Mouse (Mus musculus) urinary bladder, adult 2 months (tissue): ENCODE results near the gene F11r. TPM values are rescaled to one million over a fixed set of nuclear protein-coding genes. Genes with fewer than 3 reads are reported as not detected.

Experiments
- DNase-seq: peaks from one replicate; pipeline ENCODE4 v3.0.0; 2022; ENCODE audit warnings: low spot score
- polyA plus RNA-seq: library from polyadenylated mRNA; depleted of rRNA; stranded (reverse); fragments of >200 nt; gene quantifications from 2 replicates; pipeline ENCODE4 v1.2.3, GENCODE M21; 2012; rRNA removed

Gene F11r
- polyA plus RNA-seq = 76.3 and 79.2 TPM in 2 replicates

- DNase-seq = peak; percentile 88
Measured at GRCm38 (mm10) chr1:171437264-171438013, at the start of gene F11r. TSS of gene F11r (plus strand) at chr1:171437535.

- DNase-seq = no peak
Measured at GRCm38 (mm10) chr1:171388376-171389102, 48.8 kb upstream of the F11r start, which contains the start of gene Arhgap30. TSS of gene Arhgap30 (plus strand) at chr1:171388954.

DNA sequence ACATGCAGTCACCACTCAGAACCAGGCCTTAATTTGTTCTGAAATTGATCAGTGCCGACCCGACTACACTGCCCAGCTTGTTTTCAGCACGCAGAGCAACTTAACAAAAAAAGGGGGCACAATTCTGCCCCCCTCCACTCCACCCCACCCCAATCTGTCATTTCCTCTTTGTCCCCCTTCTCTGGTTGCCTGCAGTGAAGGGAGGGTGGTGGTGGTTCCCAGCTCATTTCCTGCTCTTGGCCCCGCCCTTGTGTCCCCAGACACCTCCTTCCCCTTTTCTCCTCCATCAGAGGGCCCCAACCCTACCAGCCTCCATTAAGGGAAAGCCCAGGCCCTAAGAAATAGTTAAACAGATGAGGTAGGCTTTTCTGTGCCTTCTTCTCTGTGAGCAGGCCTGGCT, 47.2 kb upstream of the F11r start:
- no peak for DNase-seq

- no peak for DNase-seq
Measured at GRCm38 (mm10) chr1:171401821-171402220, 35.5 kb upstream of the F11r start.

- DNase-seq = no peak
Measured at GRCm38 (mm10) chr1:171402991-171403390, 34.3 kb upstream of the F11r start.

- no peak for DNase-seq
Measured at GRCm38 (mm10) chr1:171407263-171407662, 30.1 kb upstream of the F11r start.

DNA sequence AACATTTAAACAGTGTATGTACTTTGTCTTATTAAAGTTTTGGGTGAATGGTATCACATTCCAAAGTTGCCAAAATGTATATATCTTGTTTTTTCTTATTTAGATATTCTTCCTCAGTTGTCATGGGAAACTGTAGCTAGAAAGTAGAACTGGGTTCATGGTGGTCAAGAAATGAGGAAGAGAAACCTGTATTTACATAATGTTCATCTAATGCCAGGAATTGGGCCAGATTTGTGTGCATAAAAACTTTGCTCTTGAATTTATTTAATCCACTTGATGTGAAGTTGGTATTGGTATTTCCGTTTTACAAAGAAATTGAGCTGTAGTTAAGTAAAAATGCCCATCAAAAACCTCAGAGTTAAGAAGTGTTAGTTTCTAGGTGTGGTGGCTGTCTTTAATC, 27.1 kb upstream of the F11r start:
- DNase-seq = no peak

DNA sequence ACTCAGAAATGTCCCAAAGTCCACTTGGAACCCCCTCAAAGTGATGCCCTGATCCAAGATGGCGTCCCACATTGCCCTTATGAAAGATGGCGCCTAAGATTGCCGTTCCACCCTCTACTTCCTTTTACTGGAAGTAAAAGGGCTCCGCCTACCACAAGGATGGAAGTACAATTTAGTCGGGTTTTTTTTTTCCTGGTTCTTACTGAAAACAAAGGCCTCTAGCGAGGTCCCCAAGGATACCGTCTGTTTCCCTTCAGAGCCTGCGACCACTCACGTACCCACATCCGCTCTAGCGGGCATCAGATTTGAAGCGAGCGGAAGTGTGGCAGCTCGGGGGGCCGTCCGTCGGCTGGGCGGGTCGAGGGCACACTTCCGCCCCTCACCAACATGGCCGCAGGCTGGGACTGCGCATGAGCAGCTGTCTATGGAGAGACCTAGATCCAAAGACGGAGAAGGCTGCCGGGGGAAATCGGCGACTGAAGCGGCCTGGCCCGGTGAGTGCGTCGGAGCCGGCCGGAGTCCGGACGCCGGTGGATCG, 26.3 kb upstream of the F11r start, which contains the start of gene Usf1:
Gene Usf1, plus strand, starts transcription at position 367 of the 538 bp plus-strand sequence.
- DNase-seq = peak; percentile 93

DNA sequence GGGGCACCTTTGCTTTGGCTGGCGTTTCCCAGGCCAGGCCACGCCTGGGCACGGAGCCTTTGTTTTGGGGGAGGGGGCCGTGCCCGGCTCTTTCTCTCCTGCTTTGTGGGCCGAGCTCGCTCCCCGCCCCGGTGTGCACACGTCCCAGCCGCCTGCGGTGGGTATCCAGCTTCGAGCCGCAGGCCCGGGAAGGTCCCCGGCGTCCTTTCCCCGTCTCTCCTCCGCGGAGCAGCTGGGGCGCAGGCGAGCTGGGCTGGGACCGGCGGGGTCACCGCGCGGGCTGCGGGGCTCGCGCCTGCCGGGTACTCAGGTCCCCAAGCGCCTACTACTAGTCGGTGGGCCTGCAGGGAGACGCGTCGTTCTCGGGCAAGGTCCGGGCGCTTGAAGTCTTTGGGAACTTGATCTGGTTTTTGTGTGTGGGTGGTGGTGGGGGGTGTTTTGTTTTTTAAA, 25.8 kb upstream of the F11r start:
- no peak for DNase-seq

DNA sequence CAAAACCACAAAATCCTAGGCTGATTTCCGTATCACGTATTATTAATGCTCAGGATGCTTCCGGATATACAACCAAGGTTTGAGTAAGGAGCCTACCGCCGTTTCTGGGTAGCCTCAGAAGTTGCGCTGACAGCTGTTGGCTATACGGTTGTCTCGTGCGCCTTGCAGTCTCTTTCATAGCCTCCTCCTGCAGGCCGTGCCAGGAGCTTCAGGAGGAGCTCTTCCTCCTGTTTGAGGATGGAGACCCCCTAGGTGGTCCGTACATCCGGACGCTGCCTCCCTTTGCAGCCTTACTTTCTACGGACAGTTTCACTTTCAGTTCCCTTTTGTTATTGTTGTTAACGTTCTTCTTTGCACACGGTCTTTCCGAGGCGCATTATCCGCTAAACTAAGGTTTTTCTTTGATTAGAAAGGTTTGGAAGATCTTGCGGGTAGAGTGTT, 25.3 kb upstream of the F11r start:
- DNase-seq = no peak

- no peak for DNase-seq
Measured at GRCm38 (mm10) chr1:171412446-171412845, 24.9 kb upstream of the F11r start.

DNA sequence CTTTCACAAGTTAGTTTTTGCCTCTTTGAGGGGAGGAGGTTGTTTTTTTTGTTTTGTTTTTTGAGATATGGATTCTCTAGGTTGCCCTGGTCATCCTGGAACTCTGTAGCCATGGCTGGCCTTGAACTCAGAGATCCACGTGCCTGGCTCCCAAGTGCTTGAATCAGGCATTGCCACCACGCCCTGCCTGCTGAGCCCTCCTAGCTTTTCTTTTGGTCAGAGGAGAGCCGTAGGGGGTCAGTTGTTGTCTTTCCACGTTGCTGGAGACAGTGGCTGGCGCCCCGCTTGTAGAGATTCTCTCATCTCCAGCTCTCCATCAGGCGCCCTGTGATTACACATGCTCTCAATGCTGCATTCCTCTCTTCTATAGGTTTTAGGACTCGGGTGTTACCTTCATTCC, 23.7 kb upstream of the F11r start:
- no peak for DNase-seq

DNA sequence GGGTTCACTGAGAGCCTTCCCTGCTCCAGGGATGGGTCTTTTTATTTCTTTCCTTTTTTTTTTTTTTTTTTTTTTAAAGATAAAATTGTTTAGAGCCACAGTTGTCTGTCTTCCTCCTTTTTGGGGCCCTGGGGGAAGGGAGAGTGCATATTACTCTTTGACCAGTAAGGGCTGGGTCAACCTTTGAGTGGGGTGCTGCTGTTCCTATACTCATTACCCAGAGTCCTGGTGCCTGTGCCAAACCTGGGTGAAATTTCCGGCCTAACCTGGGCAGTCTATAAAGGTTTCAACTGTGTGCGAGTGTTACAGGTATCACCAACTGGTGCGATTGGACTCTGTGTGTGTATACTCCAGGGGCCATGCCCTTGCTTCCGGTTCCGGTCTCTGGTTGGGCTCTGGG, 18.7 kb upstream of the F11r start, which contains the start of gene Tstd1:
Gene Tstd1, plus strand, starts transcription at position 213 of the 400 bp plus-strand sequence.
- no peak for DNase-seq

- no peak for DNase-seq
Measured at GRCm38 (mm10) chr1:171419291-171419882, 17.9 kb upstream of the F11r start.

DNA sequence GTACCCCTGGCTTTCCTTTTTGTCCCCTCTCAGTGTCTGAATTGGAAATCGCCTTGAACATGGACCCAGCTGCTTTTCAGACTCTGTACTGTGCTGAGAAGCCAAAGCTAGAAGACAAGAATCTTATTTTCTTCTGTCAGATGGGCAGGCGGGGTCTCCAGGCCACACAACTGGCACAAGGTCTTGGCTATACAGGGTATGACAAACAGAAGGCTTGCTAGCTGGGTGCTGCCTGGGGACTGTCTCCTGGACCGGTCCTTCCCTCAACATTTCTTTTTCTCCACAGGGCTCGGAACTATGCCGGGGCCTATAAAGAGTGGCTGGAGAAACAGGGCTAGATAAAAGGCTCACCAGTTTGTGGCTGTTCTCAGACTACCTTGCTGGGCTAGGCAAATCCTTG, 17.4 kb upstream of the F11r start:
- no peak for DNase-seq

GRCm38 (mm10) chr1:171422504-171423095, 14.7 kb upstream of the F11r start:
- DNase-seq = no peak

DNA sequence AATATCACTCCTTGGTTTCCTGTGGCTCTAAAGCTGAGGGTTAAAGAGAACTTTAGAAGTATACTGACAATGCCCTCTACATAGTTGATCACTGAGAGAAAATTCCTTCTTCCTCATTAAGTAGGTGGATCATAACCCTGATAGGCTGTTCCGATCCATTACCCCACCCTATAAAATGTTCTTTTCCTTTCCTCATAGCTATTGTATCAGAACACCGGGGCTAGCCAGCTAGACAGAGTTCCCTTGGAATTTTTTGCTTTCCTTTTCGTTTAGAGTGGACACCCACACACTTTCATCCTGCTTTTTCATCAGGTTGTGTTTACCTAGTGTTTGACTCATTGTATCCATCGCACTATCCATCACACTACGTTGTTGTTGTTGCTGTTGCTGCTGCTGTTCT, 12.7 kb upstream of the F11r start:
- DNase-seq = no peak

- no peak for DNase-seq
Measured at GRCm38 (mm10) chr1:171425126-171425525, 12.2 kb upstream of the F11r start.

DNA sequence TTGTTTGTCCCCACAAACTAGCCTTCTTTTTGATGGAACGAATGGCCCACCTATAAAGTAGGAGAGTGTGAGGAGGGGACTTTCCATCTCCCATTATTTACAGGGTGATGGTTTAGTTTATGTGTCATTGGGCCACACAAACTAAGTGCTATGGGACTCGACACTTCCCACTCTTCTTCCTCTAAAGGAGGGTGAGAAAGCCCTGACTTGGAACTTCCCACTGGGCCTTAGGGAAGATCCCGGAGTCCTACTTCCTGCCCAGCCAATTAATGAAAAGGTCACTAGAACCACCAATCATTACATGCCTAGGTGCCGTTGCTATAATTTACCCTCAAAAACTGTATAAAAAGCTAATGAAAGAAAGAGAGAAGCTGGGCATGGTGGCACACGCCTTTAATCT, 5.2 kb upstream of the F11r start:
- DNase-seq = no peak

GRCm38 (mm10) chr1:171435288-171435814, 2.0 kb upstream of the F11r start:
- DNase-seq = no peak

- DNase-seq = no peak
Measured at GRCm38 (mm10) chr1:171435974-171436373, 1.4 kb upstream of the F11r start.
